Mouse (Mus musculus): ENCODE results near the gene Acvr1.

DNA sequence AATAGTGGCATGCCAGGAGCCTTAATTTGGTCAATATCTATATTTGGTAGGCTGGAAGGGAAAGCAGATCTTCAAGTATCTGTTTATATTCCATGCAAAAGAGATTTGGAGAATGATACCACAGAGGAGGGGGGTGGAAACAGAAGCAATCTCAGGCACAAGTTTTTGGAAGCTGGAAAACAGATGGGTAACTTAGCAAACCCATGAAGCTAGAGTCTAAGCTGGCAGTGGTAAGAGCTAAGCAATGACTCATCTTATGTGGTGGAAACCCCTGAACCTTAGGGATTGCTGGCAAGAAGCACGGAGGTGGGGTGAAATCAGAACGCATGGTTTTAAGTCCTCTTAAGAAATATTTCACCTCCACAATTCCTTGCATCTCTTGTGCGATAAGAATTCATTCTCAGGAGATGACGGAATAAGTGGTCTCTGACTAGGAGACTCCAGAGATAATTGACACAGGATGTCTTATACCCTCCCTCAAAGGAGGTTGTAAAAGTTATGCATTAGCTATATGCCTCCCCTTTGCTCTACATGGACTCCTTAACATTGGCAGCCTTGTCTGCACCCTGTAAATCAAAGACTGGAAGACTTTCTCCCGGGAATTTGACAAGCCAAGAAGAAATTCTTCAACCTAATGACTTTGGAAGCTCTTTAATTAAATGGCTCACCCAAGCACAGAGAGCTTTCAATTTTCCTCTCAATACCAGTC lies 157.9 kb downstream of the Acvr1 start:
- TF ChIP-seq CTCF (IDR thresholded peaks at IDR 0.05; ENCODE audit: low read depth, low read length) (no peak), POLR2AphosphoS5 (IDR thresholded peaks at IDR 0.05; ENCODE audit: insufficient replicate concordance, low read depth, low read length) (no peak), TAL1 (conservative IDR thresholded peaks at IDR 0.05; ENCODE audit: low read depth, low read length) (no peak), GATA1 (IDR thresholded peaks at IDR 0.05; ENCODE audit: borderline replicate concordance, low read length) (no peak)

All from G1E (cell line).